Mouse (Mus musculus) midbrain, embryonic 10.5 days (tissue): ENCODE measurements around the gene D8Ertd738e. TPM values are rescaled to one million over a fixed set of nuclear protein-coding genes. Genes with fewer than 3 reads are reported as not detected.

ENCODE experiments used
- DNase-seq: peaks from one replicate; pipeline ENCODE4 v3.0.0-alpha.2; 2017; ENCODE audit warnings: low spot score
- H3K27ac ChIP-seq: fragments of 300-500 bp; sonication (generic); replicated peaks from 2 replicates; pipeline ENCODE4 v1.5.1; 2016; ENCODE audit warnings: mild to moderate bottlenecking
- H3K27me3 ChIP-seq: fragments of 300-500 bp; sonication (generic); 2 replicates; pipeline ENCODE4 v1.6.1; 2016; ENCODE audit warnings: low read depth, mild to moderate bottlenecking; ENCODE audit not compliant: poor library complexity, severe bottlenecking
- H3K36me3 ChIP-seq: fragments of 300-500 bp; sonication (generic); 2 replicates; pipeline ENCODE4 v1.6.1; 2016; ENCODE audit warnings: mild to moderate bottlenecking, moderate library complexity
- H3K4me1 ChIP-seq: fragments of 300-500 bp; sonication (generic); 2 replicates; pipeline ENCODE4 v1.6.1; 2016
- H3K4me3 ChIP-seq: fragments of 300-500 bp; sonication (generic); 2 replicates; pipeline ENCODE4 v1.5.1; 2016; ENCODE audit warnings: mild to moderate bottlenecking, moderate library complexity
- H3K9me3 ChIP-seq: fragments of 300-500 bp; sonication (generic); replicated peaks from 2 replicates; pipeline ENCODE4 v1.6.1; 2016; ENCODE audit warnings: mild to moderate bottlenecking
- WGBS: fragments of 180-500 bp; shearing (Covaris S2); methylation state at CpG from one replicate; pipeline ENCODE4 v1.1.7; 2016; 5-methylcytosine and 5-hydroxymethylcytosine counted together
- polyA plus RNA-seq: library from polyadenylated mRNA; unstranded; fragments of >200 nt; fragmentation: Nextera tagmentation; extraction: Ambion mirVana; gene quantifications from 2 replicates; pipeline ENCODE4 v1.2.1, GENCODE M21; 2016

The D8Ertd738e gene
- polyA plus RNA-seq, 1 experiment from 2014 or later: 389 TPM

GRCm38 (mm10) chr8:84223322-84224029, 26.0 kb downstream of the D8Ertd738e start:
- peaks cover 98% of the 10 kb centered on the region for H3K36me3 ChIP-seq

GRCm38 (mm10) chr8:84222566-84223165, 26.9 kb downstream of the D8Ertd738e start:
- Histone ChIP-seq H3K36me3 (peaks cover 98% of the 10 kb centered on the region), H3K27ac (no peak overlapping the region), H3K4me3 (no peak overlapping the region), H3K4me1 (no peaks in the 10 kb centered on the region), H3K27me3 (no peaks in the 10 kb centered on the region), H3K9me3 (no peaks in the 10 kb centered on the region)
- 93% methylated on average over 9 of the region's 9 CpGs for WGBS
- no peak for DNase-seq

More at GRCm38 (mm10) chr8:84223322-84224029, 26.0 kb downstream of the D8Ertd738e start:
- H3K27me3 ChIP-seq: no peaks in the 10 kb centered on the region
- no peak for DNase-seq
- no peak overlapping the region for H3K4me3 ChIP-seq
- H3K4me1 ChIP-seq: no peaks in the 10 kb centered on the region
- H3K9me3 ChIP-seq: no peaks in the 10 kb centered on the region
- no peak overlapping the region for H3K27ac ChIP-seq
- WGBS: 80% methylated on average over 21 of the region's 21 CpGs

GRCm38 (mm10) chr8:84220105-84220504, 29.4 kb downstream of the D8Ertd738e start:
- Histone ChIP-seq H3K36me3 (peaks cover 98% of the 10 kb centered on the region), H3K4me3 (no peak overlapping the region), H3K4me1 (no peaks in the 10 kb centered on the region), H3K27ac (no peak overlapping the region), H3K27me3 (no peaks in the 10 kb centered on the region), H3K9me3 (no peaks in the 10 kb centered on the region)
- no peak for DNase-seq
- WGBS: 88% methylated on average over 7 of the region's 7 CpGs

GRCm38 (mm10) chr8:84218143-84218542, 31.4 kb downstream of the D8Ertd738e start:
- Histone ChIP-seq H3K4me3 (no peak overlapping the region), H3K9me3 (no peaks in the 10 kb centered on the region), H3K4me1 (no peaks in the 10 kb centered on the region), H3K27me3 (no peaks in the 10 kb centered on the region), H3K27ac (no peak overlapping the region), H3K36me3 (peaks cover 98% of the 10 kb centered on the region)
- DNase-seq: no peak
- WGBS: 97% methylated on average over 5 of the region's 5 CpGs

GRCm38 (mm10) chr8:84217206-84217605, 32.3 kb downstream of the D8Ertd738e start:
- Histone ChIP-seq H3K4me1 (no peaks in the 10 kb centered on the region), H3K9me3 (no peaks in the 10 kb centered on the region), H3K27ac (no peak overlapping the region), H3K36me3 (peaks cover 98% of the 10 kb centered on the region), H3K4me3 (no peak overlapping the region), H3K27me3 (no peaks in the 10 kb centered on the region)
- 94% methylated on average over 11 of the region's 11 CpGs for WGBS
- DNase-seq: no peak

GRCm38 (mm10) chr8:84213277-84213676, 36.2 kb downstream of the D8Ertd738e start:
- 91% methylated on average over 4 of the region's 4 CpGs for WGBS

GRCm38 (mm10) chr8:84211881-84212563, 37.5 kb downstream of the D8Ertd738e start:
- Histone ChIP-seq H3K27ac (no peak overlapping the region), H3K4me1 (peaks cover 28% of the 10 kb centered on the region), H3K9me3 (no peaks in the 10 kb centered on the region), H3K4me3 (no peak overlapping the region), H3K36me3 (peaks cover 70% of the 10 kb centered on the region), H3K27me3 (no peaks in the 10 kb centered on the region)
- WGBS: 95% methylated on average over 31 of the region's 31 CpGs
- no peak for DNase-seq

More at GRCm38 (mm10) chr8:84213277-84213676, 36.2 kb downstream of the D8Ertd738e start:
- Histone ChIP-seq H3K4me3 (no peak overlapping the region), H3K9me3 (no peaks in the 10 kb centered on the region), H3K4me1 (peaks cover 20% of the 10 kb centered on the region), H3K27ac (no peak overlapping the region), H3K36me3 (peaks cover 83% of the 10 kb centered on the region), H3K27me3 (no peaks in the 10 kb centered on the region)
- no peak for DNase-seq

GRCm38 (mm10) chr8:84211202-84211601, 38.3 kb downstream of the D8Ertd738e start:
- 87% methylated on average over 3 of the region's 3 CpGs for whole genome bisulfite sequencing
- no peak for DNase-seq
- Histone ChIP-seq H3K9me3 (no peaks in the 10 kb centered on the region), H3K4me1 (peaks cover 28% of the 10 kb centered on the region), H3K27me3 (no peaks in the 10 kb centered on the region), H3K4me3 (no peak overlapping the region), H3K27ac (no peak overlapping the region), H3K36me3 (peaks cover 66% of the 10 kb centered on the region)

GRCm38 (mm10) chr8:84210167-84210791, 39.2 kb downstream of the D8Ertd738e start:
- Histone ChIP-seq H3K4me1 (peaks cover 28% of the 10 kb centered on the region), H3K36me3 (peaks cover 57% of the 10 kb centered on the region), H3K27ac (no peak overlapping the region), H3K9me3 (no peaks in the 10 kb centered on the region), H3K4me3 (no peak overlapping the region), H3K27me3 (no peaks in the 10 kb centered on the region)
- 59% methylated on average over 34 of the region's 34 CpGs for WGBS
- DNase-seq: peak; percentile 79

GRCm38 (mm10) chr8:84208381-84209380, 40.8 kb downstream of the D8Ertd738e start:
- peaks cover 34% of the 10 kb centered on the region for H3K4me1 ChIP-seq
- no peaks in the 10 kb centered on the region for H3K9me3 ChIP-seq
- peak overlapping the region; percentile 67 for H3K27ac ChIP-seq
- DNase-seq: no peak
- H3K27me3 ChIP-seq: no peaks in the 10 kb centered on the region
- WGBS: 43% methylated on average over 17 of the region's 17 CpGs
- H3K36me3 ChIP-seq: peaks cover 41% of the 10 kb centered on the region
- H3K4me3 ChIP-seq: 0 out of 2 replicates have a peak overlapping the region, but pooled peaks have one; percentile 11

GRCm38 (mm10) chr8:84207811-84208210, 41.7 kb downstream of the D8Ertd738e start:
- peak overlapping the region; percentile 67 for H3K27ac ChIP-seq
- no peak for DNase-seq
- H3K4me3 ChIP-seq: no peak overlapping the region

More at GRCm38 (mm10) chr8:84207811-84208210, 41.7 kb downstream of the D8Ertd738e start:
- Histone ChIP-seq H3K4me1 (peaks cover 43% of the 10 kb centered on the region), H3K36me3 (peaks cover 32% of the 10 kb centered on the region), H3K27me3 (peaks cover 7% of the 10 kb centered on the region), H3K9me3 (no peaks in the 10 kb centered on the region)
- 61% methylated on average over 7 of the region's 7 CpGs for WGBS
